Mouse (Mus musculus): ENCODE measurements around the gene Ldb3. TPM values are rescaled to one million over a fixed set of nuclear protein-coding genes. Genes with fewer than 3 reads are reported as not detected.
A peak's percentile ranks its signal among the peaks of the same experiment; 100 is the strongest.

Gene Ldb3
- polyA plus RNA-seq, 1 experiment, result not detected

- Histone ChIP-seq H3K4me1 (ENCODE audit: control insufficient read depth) (peaks cover 7% of the 10 kb centered on the region), H3K9me3 (ENCODE audit: control insufficient read depth, low read length) (no peaks in the 10 kb centered on the region), H3K27me3 (ENCODE audit: control insufficient read depth) (peaks cover 8% of the 10 kb centered on the region), H3K4me3 (replicated peaks) (no peak overlapping the region), H3K36me3 (ENCODE audit: control insufficient read depth) (no peaks in the 10 kb centered on the region)
- TF ChIP-seq GATA1 (IDR thresholded peaks at IDR 0.05; ENCODE audit: low read length) (no peak), TAL1 (IDR thresholded peaks at IDR 0.05; ENCODE audit: low read length) (no peak)
These were observed 76.6 kb downstream of the Ldb3 start for GRCm38 (mm10) chr14:34511901-34512300.

- no peak for TF ChIP-seq GATA1 (IDR thresholded peaks at IDR 0.05; ENCODE audit: low read length)
- no peak for TF ChIP-seq TAL1 (IDR thresholded peaks at IDR 0.05; ENCODE audit: low read length)
- Histone ChIP-seq H3K36me3 (ENCODE audit: control insufficient read depth) (no peaks in the 10 kb centered on the region), H3K27me3 (ENCODE audit: control insufficient read depth) (peaks cover 33% of the 10 kb centered on the region), H3K4me3 (replicated peaks) (no peak overlapping the region), H3K9me3 (ENCODE audit: control insufficient read depth, low read length) (no peaks in the 10 kb centered on the region), H3K4me1 (ENCODE audit: control insufficient read depth) (peaks cover 7% of the 10 kb centered on the region)
These were observed 79.5 kb downstream of the Ldb3 start for GRCm38 (mm10) chr14:34508842-34509439.

- H3K4me1 ChIP-seq (ENCODE audit: control insufficient read depth), result peaks cover 7% of the 10 kb centered on the region
- peaks cover 40% of the 10 kb centered on the region for H3K27me3 ChIP-seq (ENCODE audit: control insufficient read depth)
- no peaks in the 10 kb centered on the region for H3K9me3 ChIP-seq (ENCODE audit: control insufficient read depth, low read length)
- H3K4me3 ChIP-seq (replicated peaks), result no peak overlapping the region
- TF ChIP-seq TAL1 (IDR thresholded peaks at IDR 0.05; ENCODE audit: low read length) (no peak), GATA1 (IDR thresholded peaks at IDR 0.05; ENCODE audit: low read length) (no peak)
- H3K36me3 ChIP-seq (ENCODE audit: control insufficient read depth), result no peaks in the 10 kb centered on the region
These were observed 80.2 kb downstream of the Ldb3 start for GRCm38 (mm10) chr14:34508187-34508840.

- TF ChIP-seq GATA1 (IDR thresholded peaks at IDR 0.05; ENCODE audit: low read length), result no peak
- TF ChIP-seq TAL1 (IDR thresholded peaks at IDR 0.05; ENCODE audit: low read length), result no peak
- Histone ChIP-seq H3K36me3 (ENCODE audit: control insufficient read depth) (no peaks in the 10 kb centered on the region), H3K4me3 (replicated peaks) (no peak overlapping the region), H3K4me1 (ENCODE audit: control insufficient read depth) (peaks cover 18% of the 10 kb centered on the region), H3K9me3 (ENCODE audit: control insufficient read depth, low read length) (peaks cover 2% of the 10 kb centered on the region; the same call in 1 of the 2 replicates), H3K27me3 (ENCODE audit: control insufficient read depth) (peaks cover 64% of the 10 kb centered on the region)
These were observed 83.2 kb downstream of the Ldb3 start for GRCm38 (mm10) chr14:34505309-34505708.

GRCm38 (mm10) chr14:34504377-34504776, 84.1 kb downstream of the Ldb3 start:
- TF ChIP-seq GATA1 (IDR thresholded peaks at IDR 0.05; ENCODE audit: low read length), result no peak
- TF ChIP-seq TAL1 (IDR thresholded peaks at IDR 0.05; ENCODE audit: low read length), result no peak
- H3K4me3 ChIP-seq (replicated peaks), result no peak overlapping the region
- H3K36me3 ChIP-seq (ENCODE audit: control insufficient read depth), result no peaks in the 10 kb centered on the region
- peaks cover 2% of the 10 kb centered on the region; the same call in 1 of the 2 replicates for H3K9me3 ChIP-seq (ENCODE audit: control insufficient read depth, low read length)
- H3K27me3 ChIP-seq (ENCODE audit: control insufficient read depth), result peaks cover 73% of the 10 kb centered on the region
- peaks cover 18% of the 10 kb centered on the region for H3K4me1 ChIP-seq (ENCODE audit: control insufficient read depth)

GRCm38 (mm10) chr14:34503759-34504158, 84.7 kb downstream of the Ldb3 start:
- H3K4me3 ChIP-seq (replicated peaks), result no peak overlapping the region
- no peaks in the 10 kb centered on the region for H3K36me3 ChIP-seq (ENCODE audit: control insufficient read depth)
- TF ChIP-seq TAL1 (IDR thresholded peaks at IDR 0.05; ENCODE audit: low read length) (no peak), GATA1 (IDR thresholded peaks at IDR 0.05; ENCODE audit: low read length) (no peak)
- peaks cover 78% of the 10 kb centered on the region for H3K27me3 ChIP-seq (ENCODE audit: control insufficient read depth)
- H3K4me1 ChIP-seq (ENCODE audit: control insufficient read depth), result peaks cover 17% of the 10 kb centered on the region
- H3K9me3 ChIP-seq (ENCODE audit: control insufficient read depth, low read length), result peaks cover 2% of the 10 kb centered on the region; the same call in 1 of the 2 replicates

GRCm38 (mm10) chr14:34503325-34503647, 85.2 kb downstream of the Ldb3 start, which contains the start of gene Bmpr1a:
TSS of gene Bmpr1a (minus strand) at chr14:34503341.
- H3K4me3 ChIP-seq (replicated peaks), result peak within 1 kb of the TSS; percentile 64
- no peaks in the 10 kb centered on the region for H3K36me3 ChIP-seq (ENCODE audit: control insufficient read depth)
- TF ChIP-seq TAL1 (IDR thresholded peaks at IDR 0.05; ENCODE audit: low read length) (no peak), GATA1 (IDR thresholded peaks at IDR 0.05; ENCODE audit: low read length) (no peak)
- peaks cover 15% of the 10 kb centered on the region for H3K4me1 ChIP-seq (ENCODE audit: control insufficient read depth)
- peaks cover 80% of the 10 kb centered on the region for H3K27me3 ChIP-seq (ENCODE audit: control insufficient read depth)
- H3K9me3 ChIP-seq (ENCODE audit: control insufficient read depth, low read length), result peaks cover 2% of the 10 kb centered on the region; the same call in 1 of the 2 replicates

GRCm38 (mm10) chr14:34502475-34503324, 85.8 kb downstream of the Ldb3 start:
- Histone ChIP-seq H3K27me3 (ENCODE audit: control insufficient read depth) (peaks cover 83% of the 10 kb centered on the region), H3K4me1 (ENCODE audit: control insufficient read depth) (peaks cover 11% of the 10 kb centered on the region), H3K36me3 (ENCODE audit: control insufficient read depth) (no peaks in the 10 kb centered on the region), H3K9me3 (ENCODE audit: control insufficient read depth, low read length) (peaks cover 2% of the 10 kb centered on the region; the same call in 1 of the 2 replicates), H3K4me3 (replicated peaks) (peak overlapping the region; percentile 64)
- TF ChIP-seq GATA1 (IDR thresholded peaks at IDR 0.05; ENCODE audit: low read length) (no peak), TAL1 (IDR thresholded peaks at IDR 0.05; ENCODE audit: low read length) (no peak)

Data from erythroblast, embryonic 14.5 days (primary cell).